Mouse (Mus musculus): ENCODE results near the gene Brf1.

DNA sequence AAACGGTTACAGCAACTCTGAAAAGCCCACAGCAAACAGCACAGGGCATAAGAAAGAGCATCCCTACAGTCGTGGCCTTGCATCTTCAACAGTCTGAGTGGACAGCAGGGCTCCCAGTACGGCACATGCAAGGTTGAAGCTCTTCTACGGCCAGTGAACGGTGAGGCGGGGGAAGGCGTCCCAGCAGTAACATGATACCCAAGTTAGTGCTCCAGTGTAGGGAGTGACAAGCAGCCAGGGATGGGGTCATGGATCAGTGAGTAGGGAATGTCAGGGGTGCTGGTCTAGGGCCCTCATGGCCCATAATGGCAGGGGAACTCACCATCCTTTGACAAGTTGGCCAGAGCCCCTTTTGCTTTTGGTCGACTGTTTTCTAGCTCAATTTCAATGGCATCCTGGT, 31.6 kb downstream of the Brf1 start:
- TF ChIP-seq POLR2A (IDR thresholded peaks at IDR 0.05; ENCODE audit: borderline replicate concordance, extremely low read depth, insufficient read depth, insufficient read length, poor library complexity, severe bottlenecking) = no peak
- TF ChIP-seq CTCF (IDR thresholded peaks at IDR 0.05; ENCODE audit: borderline replicate concordance, extremely low read depth, insufficient read depth, insufficient read length) = no peak

Data from brain, embryonic 14.5 days (tissue).